Mouse (Mus musculus) mesoderm, embryonic 11.5 days (tissue): ENCODE results near the gene Shbg.

Source experiments
- DNase-seq: peaks from one replicate; pipeline ENCODE4 v3.0.0-alpha.2; 2012; ENCODE audit warnings: low read depth, low spot score

The Shbg gene

DNA sequence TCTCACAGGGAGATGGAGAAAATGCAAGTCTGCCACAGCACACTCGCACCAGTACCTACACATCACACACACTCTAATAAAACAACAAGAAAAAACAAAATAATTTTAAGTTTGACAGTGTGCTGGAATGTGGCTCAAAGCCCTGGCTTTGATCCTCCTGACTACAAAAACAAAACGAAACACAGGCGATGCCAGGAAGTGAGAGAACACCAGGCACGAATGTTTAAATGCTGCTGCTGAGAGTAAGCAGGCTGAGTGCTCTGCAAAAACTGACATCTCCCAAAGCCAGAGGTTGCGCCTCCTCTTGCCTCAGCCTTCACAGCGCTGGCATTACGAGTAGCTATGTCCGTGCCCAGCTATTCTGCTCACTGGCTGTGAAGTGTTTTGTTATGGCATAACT, 52.6 kb downstream of the Shbg start:
- DNase-seq, result no peak
